Mouse (Mus musculus) layer of hippocampus, adult 2 months (tissue): ENCODE results near the gene Aip. TPM values are rescaled to one million over a fixed set of nuclear protein-coding genes. Genes with fewer than 3 reads are reported as not detected.

ENCODE experiments used
- DNase-seq, 2 experiments: peaks; one replicate each; pipeline ENCODE4 v3.0.0; 2022; ENCODE audit warnings: low spot score in 2 of 2
- H3K27ac ChIP-seq: fragments of 200-600 bp; 2 replicates; pipeline ENCODE4 v1.8.1; 2022
- H3K4me3 ChIP-seq: fragments of 200-600 bp; 2 replicates; pipeline ENCODE4 v1.8.1; 2022; ENCODE audit warnings: mild to moderate bottlenecking
- CTCF ChIP-seq: fragments of 200-600 bp; conservative IDR thresholded peaks from 2 replicates; pipeline ENCODE4 v1.8.1; 2022; ENCODE audit warnings: antibody characterized with exemption, mild to moderate bottlenecking, moderate library complexity
- total RNA-seq, 2 experiments: library from RNA; stranded (reverse); gene quantifications; 2 replicates each; pipeline ENCODE4 v1.2.3; 2021

Gene Aip
- total RNA-seq, 2 experiments from 2014 or later, result 111 to 123 TPM

- H3K4me3 ChIP-seq, result no peak overlapping the region
- no peak for DNase-seq
- H3K27ac ChIP-seq, result no peak overlapping the region
- TF ChIP-seq CTCF, result no peak
Measured at GRCm38 (mm10) chr19:4150567-4151487, 25.2 kb upstream of the Aip start.

DNA sequence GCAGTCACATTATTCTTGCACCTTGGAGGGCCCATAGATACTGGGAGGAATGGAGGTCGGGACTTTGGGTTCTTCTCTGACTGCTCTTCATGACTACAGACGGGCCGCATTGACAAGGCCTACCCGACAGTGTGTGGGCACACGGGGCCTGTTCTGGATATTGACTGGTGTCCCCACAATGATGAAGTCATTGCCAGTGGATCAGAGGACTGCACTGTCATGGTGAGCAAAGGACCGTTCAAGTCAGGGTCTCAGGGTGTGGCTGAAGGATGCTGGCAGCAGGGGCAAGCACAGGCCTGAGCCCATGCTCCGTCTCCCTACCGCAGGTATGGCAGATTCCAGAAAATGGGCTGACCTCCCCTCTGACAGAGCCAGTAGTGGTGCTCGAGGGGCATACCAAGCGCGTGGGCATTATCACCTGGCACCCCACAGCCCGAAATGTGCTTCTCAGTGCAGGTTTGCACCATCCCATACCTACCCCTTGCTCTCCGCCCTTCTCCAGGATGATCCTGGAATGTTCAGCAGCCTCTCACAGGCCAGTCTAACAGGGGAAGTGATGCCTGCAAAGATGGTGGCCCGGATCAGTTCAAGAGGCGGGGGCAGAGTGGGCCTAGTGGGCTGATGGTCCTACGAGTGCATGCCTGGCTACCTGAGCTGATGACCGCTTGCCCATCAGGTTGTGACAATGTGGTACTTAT, 24.3 kb upstream of the Aip start:
- H3K27ac ChIP-seq, result no peak overlapping the region
- peak overlapping the region; percentile 90; the same call in 1 of the 2 replicates for H3K4me3 ChIP-seq
- no peak for TF ChIP-seq CTCF
- DNase-seq, result no peak

GRCm38 (mm10) chr19:4149283-4149682, 23.6 kb upstream of the Aip start:
- peak overlapping the region; percentile 90 for H3K4me3 ChIP-seq
- no peak for TF ChIP-seq CTCF
- no peak for DNase-seq
- peak overlapping the region; percentile 94; the same call in 1 of the 2 replicates for H3K27ac ChIP-seq

GRCm38 (mm10) chr19:4148819-4149218, 23.2 kb upstream of the Aip start:
- peak overlapping the region; percentile 94 for H3K27ac ChIP-seq
- H3K4me3 ChIP-seq, result peak overlapping the region; percentile 90
- DNase-seq, result no peak
- TF ChIP-seq CTCF, result no peak

- peak; percentile 92 to 97 for DNase-seq
- peak within 1 kb of the TSS; percentile 94 for H3K27ac ChIP-seq
- H3K4me3 ChIP-seq, result peak within 1 kb of the TSS; percentile 90
- no peak for TF ChIP-seq CTCF
Measured at GRCm38 (mm10) chr19:4148491-4148806, 22.8 kb upstream of the Aip start, which contains the start of gene Coro1b. TSS of gene Coro1b (plus strand) at chr19:4148619.

GRCm38 (mm10) chr19:4147782-4148490, 22.3 kb upstream of the Aip start:
- no peak for TF ChIP-seq CTCF
- H3K27ac ChIP-seq, result peak overlapping the region; percentile 94
- DNase-seq, result no peak
- H3K4me3 ChIP-seq, result peak overlapping the region; percentile 90

- no peak for TF ChIP-seq CTCF
- Histone ChIP-seq H3K4me3 (no peak overlapping the region), H3K27ac (peak overlapping the region; percentile 94)
- DNase-seq, result no peak
Measured at GRCm38 (mm10) chr19:4147022-4147405, 21.4 kb upstream of the Aip start.

GRCm38 (mm10) chr19:4146366-4147021, 20.8 kb upstream of the Aip start:
- Histone ChIP-seq H3K27ac (peak overlapping the region; percentile 94; the same call in 1 of the 2 replicates), H3K4me3 (no peak overlapping the region)
- no peak for TF ChIP-seq CTCF
- DNase-seq, result no peak

DNA sequence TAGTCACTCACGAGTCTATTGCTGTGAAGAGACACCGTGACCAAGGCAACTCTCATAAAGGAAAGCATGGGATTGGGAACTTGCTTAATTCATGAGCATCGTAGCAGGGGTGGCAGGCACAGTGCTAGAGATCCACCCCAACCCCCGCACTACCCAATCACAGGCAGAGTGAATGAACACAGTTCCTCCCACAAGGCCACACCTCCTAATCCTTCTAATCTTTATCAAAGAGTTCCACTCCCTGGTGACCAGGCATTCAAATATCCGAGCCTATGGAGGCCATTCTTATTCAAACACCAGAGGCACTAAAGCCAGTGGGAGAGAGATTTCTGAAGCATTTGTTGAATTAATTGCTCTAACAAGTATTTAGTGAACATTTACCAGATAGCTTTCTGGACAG, 20.3 kb upstream of the Aip start:
- no peak for TF ChIP-seq CTCF

DNA sequence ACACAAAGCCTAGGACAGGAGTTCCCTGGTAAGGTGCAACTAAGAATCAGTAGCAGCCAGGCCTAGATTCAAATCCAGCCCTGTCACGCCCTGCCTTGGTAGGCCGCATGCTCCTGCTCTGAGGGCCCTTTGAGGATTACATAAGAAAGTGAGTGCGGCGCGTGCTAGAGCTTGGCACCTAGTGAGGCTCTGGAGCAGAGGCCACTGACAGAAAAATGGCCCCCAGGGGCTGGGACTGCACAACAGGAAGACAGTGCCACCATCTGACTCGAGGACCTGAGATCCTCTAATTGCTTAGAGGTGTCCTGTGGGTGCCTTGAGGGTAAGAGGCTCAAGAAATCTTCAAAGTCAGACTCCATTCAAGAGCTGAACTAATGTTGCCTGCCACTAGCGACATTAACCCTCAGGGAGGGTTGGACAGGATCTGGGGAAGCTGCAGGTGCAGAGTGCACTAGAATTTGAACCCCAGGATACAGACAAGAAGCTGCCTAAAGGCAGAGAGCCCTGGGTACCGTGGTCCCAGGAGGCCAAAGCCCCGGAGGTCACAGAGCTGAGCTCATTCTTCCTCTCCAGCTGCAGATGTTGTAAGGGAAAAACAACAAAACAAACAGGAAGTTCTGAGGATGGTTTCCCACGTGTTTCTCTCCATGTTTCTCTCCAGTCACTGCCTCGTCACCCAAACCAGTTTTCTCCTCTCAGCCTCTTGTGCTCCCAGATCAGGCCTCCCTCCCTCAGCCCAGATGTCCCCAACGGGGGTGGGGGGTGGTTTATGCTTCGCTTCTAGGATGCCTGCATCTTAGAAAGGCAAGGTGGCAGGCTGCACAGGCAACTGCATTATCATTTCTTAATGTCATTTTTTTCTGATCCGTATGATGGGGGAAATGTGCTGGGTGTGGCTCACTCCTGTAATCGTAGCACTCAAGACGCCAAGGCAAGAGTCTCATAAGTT, 19.2 kb upstream of the Aip start:
- no peak for TF ChIP-seq CTCF
- H3K27ac ChIP-seq, result no peak overlapping the region
- DNase-seq, result no peak

More for the DNA sequence above, 20.3 kb upstream of the Aip start:
- Histone ChIP-seq H3K27ac (no peak overlapping the region), H3K4me3 (no peak overlapping the region)
- no peak for DNase-seq

DNA sequence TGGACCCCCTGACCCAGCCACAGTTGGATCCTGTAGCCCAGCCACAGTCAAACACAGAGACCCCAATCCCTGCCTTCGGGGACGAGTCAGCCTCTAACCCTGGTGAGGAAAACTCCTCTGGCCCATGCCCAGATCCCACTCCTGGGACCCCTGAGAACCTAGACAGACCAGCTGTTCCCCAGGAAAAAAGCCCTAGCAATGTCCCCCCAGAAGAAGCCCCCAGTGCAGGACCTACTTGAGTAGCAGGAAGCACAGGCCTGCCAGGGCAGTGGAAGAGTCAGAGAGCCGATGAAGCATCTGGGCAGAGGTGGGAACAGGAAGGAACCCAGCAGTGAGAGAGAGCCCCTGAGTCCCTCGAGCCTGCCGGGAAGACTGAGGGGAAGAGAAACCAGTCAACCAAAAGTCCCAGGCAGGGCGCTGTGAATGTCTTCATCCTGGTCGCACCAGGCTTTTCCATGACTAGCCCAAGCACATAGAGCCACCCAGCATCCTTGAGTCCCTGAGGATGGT, 18.2 kb upstream of the Aip start, which contains the start of gene Cabp4:
Cabp4 (minus strand) TSS at position 275 of the 510 bp plus-strand sequence.
- no peak within 1 kb of the TSS for H3K27ac ChIP-seq
- no peak within 1 kb of the TSS for H3K4me3 ChIP-seq
- DNase-seq, result no peak
- no peak for TF ChIP-seq CTCF

More for the DNA sequence above, 19.2 kb upstream of the Aip start:
- no peak overlapping the region for H3K4me3 ChIP-seq
